Mouse (Mus musculus) E14TG2a.4 (cell line): ENCODE data around the gene Mrpl4.

Source experiments
- CTCF ChIP-seq: conservative IDR thresholded peaks from 2 replicates; pipeline ENCODE4 v1.5.1; 2014; ENCODE audit warnings: low read length
- POU5F1 ChIP-seq: IDR thresholded peaks from 2 replicates; pipeline ENCODE4 v1.6.1; 2014; ENCODE audit warnings: low read length, borderline replicate concordance

- TF ChIP-seq CTCF (no peak), POU5F1 (no peak)
Observed at GRCm38 (mm10) chr9:21037481-21037891, 34.9 kb downstream of the Mrpl4 start.
